Mouse (Mus musculus): ENCODE measurements around the gene Kcnn3.

Kcnn3 gene

DNA sequence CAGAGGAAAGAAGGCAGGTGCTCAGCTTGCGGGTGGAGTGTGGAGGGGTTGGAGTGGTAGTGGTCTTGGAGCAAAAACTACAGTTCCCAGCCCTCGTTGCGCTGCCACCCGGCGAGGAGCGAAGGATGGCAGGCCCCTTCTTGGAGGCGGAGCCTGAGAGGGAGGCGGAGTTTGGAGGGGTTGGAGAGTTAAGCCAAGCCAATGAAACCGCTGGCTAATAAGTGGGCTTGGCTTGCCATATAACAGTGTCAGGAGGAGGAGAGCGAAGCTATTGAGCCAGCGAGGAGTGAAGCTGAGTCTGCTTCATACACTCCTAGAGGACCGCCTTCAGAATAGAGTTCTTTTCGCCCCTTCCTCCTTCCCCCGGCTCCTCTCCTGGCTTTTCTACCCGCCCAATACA, at the start of gene Kcnn3:
Gene Kcnn3, plus strand, starts transcription at position 271 of the 400 bp plus-strand sequence.
- in situ Hi-C loops (cut with MboI, MseI) = no loop called here

DNA sequence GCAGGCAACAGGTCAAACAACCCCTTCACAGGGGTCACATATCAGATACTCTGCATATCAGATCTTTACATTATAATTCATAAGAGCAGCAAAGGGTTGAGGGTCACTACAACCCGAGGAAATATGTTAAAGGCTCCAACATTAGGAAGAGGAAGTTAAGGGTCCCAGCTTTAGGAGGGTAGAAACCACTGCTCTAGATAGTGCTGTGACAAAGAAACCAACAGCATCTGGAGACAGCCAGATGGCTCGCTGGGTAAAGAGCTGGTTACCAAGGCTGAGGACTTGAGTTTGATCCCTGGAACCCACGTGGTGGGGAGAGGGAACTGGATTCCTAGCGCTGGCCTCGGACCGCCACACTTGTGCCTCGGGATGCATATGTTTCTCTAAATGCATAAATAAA, 47.7 kb upstream of the Kcnn3 start:
- in situ Hi-C loops (cut with MboI, MseI) = no loop called here

DNA sequence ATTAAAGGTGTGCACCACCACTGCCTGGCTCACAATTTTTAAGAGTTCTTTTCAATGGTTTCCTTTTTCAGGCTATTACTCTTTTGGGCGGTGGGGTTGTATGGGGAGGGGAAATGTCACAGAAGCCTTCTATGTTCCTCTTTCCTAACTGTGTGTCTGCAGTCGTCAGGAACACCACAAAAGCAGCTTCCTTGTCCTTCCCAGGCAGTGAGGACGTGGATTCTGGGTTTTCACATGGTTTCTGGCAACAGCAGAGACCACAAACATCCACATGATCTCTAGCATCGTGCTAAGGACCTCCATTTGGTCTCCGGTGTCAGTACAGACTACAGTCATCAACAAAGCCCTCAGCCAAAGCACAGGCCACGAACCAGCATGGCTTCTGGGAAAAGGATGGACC, 46.1 kb upstream of the Kcnn3 start:
- in situ Hi-C loops (cut with MboI, MseI) = no loop called here

DNA sequence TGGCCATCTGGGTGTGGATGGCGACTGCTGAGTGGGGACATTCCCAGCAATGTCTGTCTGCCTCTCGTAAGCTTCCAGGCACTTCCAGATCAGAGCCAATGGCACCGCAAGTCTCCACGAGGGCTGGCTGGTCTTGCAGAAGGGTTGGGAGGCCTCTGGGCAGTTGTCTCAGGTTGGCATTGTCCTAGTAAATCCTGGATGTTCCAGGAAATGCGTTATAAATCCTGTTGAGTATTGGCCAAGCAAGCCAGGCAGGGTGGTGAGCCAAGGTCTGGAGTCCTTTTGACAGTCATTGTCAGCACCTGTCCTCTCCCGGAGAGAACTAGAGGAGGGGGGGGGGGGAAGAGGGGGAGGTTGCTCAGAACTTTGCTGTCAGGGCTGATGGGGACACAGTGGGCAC, 40.9 kb upstream of the Kcnn3 start:
- in situ Hi-C loops (cut with MboI, MseI) = no loop called here

DNA sequence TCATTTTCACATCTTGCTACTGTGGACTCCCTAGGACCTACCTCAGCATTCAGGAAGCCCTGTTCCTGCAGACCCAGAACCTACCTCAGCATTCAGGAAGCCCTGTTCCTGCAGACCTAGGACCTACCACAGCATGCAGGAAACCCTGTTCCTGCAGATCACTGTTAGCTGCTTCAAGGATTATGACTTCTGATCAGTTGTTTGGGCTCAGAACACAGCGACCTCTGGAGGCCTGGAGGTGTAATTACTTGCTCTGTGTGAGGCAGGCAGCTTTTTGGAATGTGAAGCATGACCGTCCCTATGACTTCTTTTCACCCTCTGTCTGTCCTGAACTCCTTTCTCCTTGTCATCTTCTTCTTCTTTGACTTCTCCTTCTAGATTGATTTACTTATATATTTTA, 38.5 kb upstream of the Kcnn3 start:
- in situ Hi-C loops (cut with MboI, MseI) = loop anchor here (5.0 kb wide), 1 partner anchor 34 kb away; no protein-coding TSS in a partner anchor

DNA sequence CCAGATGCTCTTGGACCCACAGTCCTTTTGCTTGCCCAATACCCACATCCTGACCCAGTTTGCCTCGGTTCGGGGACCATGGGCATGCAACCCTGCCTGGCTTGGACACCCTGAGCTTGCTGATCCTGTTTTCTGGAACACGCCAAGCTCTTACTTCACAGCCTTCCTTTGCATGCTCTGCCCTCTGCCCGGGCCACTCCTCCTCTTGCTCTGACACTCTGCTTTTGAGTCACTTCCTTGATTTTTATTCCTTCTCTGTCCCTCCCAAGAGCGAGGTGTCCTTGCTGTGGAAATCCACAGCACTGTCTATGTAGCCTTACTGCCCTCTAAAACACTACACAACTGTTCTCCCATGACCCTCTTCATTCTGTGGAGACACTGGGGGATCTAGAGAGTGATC, 37.7 kb upstream of the Kcnn3 start:
- in situ Hi-C loops (cut with MboI, MseI) = loop anchor here (5.0 kb wide), 1 partner anchor 35 kb away; no protein-coding TSS in a partner anchor

DNA sequence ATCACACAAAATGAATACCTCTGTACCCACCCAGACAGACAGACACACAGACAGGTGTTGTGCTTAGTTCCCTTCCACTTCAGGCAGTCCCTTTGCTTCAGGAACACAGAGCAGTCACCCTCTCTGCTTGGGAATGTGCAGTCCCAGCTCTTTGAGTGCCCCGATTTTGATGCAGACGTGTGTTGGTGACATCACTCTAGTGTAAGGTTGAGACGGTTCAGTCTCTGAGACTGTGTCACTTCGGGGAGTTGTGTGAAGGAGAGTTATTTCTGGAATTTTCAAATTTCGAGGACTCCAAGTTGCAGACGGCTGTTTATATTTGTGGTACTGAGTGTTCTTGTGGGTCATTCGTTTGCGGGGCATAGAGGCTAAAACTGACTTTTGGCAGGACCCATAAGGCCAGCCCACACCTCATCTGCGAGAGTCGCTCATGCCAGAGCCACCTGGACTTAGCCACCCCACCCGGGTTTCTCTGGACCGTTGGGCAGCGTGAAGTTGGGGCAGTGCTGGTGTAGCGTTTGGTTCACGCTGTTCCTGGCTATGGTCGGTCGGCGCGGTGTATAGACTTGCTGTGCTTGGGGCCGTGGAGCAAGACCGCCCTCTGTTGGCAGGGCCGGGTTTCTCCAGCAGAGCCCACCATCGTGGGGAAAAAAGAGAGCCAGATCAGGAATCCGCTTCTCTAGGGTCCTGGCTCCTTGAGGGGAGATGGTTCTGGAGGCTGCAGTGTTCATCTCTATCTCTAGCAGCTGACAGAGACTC, 35.0 kb upstream of the Kcnn3 start:
- in situ Hi-C loops (cut with MboI, MseI) = loop anchor here (5.0 kb wide), 1 partner anchor 38 kb away; no protein-coding TSS in a partner anchor

DNA sequence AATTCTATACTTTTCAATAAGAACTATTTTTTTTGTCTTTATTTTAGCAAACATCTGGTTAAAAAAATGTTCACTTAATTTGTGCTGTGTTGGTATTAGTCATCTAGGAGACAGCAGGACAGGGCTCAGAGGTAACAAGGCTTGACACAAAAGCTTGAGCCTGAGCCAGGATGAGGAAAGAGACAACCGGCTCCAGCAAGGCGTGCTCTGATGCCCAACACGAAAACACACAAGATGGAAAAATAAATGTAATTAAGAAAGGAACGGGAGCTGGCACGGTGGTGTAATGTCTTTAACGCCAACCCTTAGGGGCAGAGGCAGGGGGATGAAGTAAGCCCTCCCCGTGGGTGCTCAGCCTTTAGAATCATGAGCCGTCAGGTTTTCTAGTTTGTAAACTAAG, 33.9 kb upstream of the Kcnn3 start:
- in situ Hi-C loops (cut with MboI, MseI) = no loop called here

DNA sequence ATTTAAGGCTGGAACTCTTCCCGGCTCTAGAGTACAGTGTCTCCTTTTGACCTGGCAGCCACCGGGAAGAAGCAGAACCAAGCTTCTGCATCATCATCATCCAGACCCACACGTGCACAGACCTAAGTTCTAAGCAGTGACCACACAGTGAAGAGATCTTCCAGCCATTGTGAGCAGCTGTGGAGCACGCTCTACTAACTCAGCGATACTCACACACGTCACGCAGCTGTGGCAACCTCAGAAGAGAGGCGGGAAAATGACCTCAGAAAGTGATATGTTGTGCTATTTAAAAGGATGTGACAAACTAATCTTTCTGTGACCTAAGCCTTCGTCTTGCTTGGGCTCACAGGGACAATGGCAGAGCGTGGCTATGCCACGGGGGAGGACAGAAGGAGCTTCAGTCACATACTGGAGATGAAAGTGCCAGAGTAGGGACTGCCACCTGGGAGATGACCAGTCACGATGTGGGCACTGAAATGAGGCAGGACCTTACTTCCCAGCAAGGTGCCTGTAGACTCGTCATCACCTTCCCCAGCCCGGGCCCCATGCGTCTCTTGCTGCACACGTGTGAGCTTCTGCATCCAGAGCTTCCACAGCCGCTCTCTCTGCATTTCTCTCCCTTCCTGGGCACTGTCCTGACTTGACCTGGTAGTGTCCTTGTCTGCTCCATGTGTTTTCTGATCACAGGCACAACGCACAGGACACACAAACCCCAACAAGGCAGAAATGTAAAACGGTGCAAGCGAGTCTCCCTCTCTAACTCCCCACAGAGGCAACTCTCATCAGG, 32.9 kb upstream of the Kcnn3 start:
- in situ Hi-C loops (cut with MboI, MseI) = no loop called here

DNA sequence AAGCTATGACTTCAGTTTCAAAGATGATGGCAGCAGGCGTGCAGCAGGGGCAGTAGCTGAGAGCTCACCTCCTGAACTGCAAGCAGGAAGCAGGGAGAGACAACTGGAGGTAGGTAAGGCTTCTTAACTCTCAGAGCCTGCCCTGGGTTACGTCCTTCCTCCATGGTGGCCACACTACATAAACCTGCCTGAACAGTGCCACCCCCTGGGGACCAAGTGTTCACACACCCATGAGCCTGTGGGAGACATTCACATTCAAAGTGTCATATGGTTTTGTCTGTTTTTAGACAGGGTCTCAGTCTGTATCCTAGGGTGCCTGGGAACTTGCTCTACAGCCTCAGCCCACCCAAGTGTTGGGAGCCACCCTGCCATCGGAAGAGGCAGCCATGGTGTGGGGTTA, 29.2 kb upstream of the Kcnn3 start:
- in situ Hi-C loops (cut with MboI, MseI) = no loop called here

DNA sequence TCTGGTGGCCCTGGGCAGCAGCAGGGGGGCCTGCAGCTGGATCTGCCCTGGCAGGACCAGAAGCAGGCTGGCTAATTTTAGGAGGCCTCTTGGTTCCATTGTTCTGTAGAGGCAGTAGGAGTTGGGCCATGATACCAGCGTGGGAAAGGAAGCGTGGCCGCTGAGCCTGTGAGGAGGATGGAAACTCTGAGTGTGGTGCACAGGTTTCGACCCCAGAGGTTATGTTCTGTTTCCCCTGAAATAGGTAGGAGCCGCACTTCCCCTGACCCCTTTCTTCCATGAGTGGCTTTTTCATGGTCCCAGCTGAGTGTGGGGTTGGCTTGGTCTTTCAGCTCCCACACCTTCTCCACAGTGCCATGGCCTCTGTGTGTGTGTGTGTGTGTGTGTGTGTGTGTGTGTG, 28.4 kb upstream of the Kcnn3 start:
- in situ Hi-C loops (cut with MboI, MseI) = no loop called here

DNA sequence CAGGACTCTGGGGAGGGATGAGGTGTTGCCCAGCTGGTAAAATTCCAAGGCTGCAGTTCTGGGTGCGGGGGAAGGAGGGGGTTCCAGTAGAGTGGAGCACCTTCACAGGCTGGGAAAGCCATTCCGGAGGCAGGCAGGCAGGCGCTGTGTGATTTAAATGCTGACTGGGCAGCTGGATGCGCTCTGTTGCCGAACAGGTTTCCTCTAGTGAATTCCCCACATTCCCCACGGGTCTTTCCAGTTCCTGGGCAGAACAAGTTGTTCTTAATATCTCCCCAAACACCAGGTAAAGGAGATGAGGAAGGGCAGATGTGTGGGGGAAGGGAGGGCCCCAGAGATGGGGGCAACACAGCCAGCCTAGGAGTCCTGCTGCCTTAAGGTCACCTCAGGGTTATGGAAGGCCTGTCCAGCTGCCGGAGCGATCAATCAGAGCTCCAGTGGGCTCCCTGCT, 27.2 kb upstream of the Kcnn3 start:
- in situ Hi-C loops (cut with MboI, MseI) = no loop called here

DNA sequence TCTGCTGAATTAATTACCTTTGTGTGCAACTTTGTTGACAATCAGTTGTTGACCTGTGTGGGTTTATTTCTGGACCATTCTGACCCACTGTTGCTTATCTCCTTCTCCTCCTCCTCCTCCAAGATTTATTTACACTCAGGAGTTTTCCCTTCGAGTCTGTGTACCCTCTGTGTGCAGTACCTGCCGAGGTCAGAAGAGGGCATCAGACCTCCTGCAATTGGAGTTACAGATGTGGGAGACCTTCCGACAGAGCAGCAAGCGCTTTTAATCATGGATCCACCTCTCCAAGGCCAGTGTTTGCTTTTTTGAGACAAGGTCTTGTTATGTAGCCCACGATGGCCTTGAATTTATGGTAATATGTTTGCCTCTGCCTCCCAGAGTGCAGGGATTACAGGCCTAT, 25.3 kb upstream of the Kcnn3 start:
- in situ Hi-C loops (cut with MboI, MseI) = no loop called here

DNA sequence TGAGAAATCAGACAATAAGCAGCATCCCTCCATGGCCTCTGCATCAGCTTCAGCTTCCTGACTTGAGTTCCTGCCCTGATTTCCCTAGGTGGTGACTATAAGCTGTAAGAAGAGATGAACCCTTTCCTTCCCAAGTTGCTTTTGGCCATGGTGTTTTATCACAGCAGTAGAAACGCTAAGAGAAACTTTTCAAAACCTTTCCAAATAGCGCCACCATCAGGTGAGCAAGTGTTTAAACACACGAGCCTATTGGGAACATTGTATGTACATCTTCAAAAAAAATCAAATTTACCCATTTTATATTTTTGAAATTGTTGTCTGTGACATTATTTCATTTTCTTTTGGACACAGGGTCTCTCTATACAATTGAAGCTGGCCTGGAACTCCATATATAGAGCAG, 23.6 kb upstream of the Kcnn3 start:
- in situ Hi-C loops (cut with MboI, MseI) = no loop called here

DNA sequence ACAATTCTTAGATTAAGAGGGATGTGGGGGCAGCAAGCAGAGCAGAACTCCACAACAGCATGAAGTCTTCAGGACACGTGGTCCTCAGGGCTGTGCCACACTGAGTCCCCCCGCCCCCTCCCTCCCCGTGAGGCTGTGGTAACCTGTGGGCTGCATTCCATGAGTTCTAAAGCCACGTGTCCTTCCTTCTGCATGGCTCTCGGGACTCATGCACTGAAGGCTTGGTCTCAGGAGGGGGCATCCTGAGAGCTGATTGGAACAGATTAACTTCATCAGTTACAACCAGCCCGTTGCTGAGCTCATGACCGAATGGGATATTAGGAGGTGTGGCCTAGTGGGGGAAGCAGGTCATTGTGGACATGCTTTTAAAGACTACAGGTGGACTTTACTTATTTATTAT, 20.3 kb upstream of the Kcnn3 start:
- in situ Hi-C loops (cut with MboI, MseI) = no loop called here

DNA sequence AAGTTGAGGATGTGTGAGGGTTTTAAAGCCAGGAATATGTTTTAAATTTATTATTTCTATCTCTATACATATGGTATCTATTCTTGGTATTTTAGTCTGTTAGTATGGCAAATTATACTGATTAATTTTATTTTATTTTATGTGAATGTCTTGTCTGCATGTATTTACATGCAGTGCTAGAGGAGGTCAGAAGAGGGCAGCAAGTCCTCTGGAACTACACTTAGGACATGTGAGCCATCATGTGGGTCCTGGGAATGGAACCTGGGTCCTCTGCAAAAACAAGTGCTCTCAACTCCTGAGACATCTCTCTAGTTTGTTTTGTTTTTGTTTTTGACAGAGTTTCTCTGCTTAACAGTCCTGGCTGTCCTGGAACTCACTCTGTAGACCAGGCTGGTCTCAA, 18.5 kb upstream of the Kcnn3 start:
- in situ Hi-C loops (cut with MboI, MseI) = no loop called here

DNA sequence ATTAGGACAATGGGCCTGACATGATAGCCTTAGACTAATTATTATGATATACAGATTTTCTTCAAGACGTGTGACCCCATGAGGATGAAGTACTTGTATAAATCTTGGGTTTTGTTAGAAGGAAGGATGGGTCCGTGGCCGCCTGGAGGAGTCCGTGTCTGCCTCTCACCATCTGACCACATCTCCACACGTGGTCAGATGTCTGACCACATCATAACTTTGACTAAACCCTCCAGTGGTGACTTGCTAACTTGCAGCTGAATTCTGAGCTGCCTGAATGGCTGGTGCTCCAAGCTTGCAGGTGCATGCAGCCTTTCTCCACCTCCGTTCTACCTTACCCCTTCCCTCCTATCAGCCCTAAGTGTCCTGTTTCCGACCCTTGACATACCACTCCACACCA, 17.4 kb upstream of the Kcnn3 start:
- in situ Hi-C loops (cut with MboI, MseI) = no loop called here

DNA sequence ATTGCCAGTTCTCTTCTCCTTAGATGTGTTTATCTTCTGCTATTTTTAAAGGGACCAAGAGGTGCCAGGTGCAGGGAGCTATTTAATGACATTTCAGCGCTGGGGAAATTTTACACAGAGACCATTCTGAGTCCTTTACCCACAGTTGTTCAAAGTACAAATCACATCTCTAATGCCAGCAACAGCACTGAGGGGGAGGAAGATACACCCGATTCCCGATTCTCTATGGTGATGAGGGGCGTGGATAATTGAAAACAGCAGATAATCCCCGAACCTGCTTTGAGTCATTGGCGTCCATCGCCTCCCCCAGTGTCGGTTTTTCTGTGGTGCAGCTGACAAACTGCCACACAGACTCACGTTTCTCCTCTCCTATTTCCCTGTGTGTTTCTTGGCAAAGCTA, 11.9 kb upstream of the Kcnn3 start:
- in situ Hi-C loops (cut with MboI, MseI) = loop anchor here (5.0 kb wide), 1 partner anchor 344 kb away; no protein-coding TSS in a partner anchor

DNA sequence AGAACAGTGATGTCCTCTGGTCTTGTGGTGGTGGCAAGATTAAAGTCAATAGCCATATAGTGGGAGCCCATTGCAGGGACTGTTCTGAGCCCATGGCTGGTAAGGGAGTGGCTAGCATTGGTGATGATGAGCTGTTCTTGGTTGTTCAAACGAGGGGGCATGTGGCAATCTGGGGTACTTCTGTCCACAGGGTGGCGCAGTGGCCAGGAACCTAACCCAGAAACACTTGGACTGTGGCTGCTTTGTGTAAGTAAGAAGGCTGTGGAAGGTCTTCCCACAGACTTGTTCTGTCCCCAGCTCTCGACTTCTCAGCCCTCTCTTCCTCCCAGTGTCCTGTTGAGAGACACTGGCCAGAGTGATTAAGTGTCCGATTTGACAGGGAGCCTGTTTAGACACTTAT, 9.0 kb upstream of the Kcnn3 start:
- in situ Hi-C loops (cut with MboI, MseI) = no loop called here

DNA sequence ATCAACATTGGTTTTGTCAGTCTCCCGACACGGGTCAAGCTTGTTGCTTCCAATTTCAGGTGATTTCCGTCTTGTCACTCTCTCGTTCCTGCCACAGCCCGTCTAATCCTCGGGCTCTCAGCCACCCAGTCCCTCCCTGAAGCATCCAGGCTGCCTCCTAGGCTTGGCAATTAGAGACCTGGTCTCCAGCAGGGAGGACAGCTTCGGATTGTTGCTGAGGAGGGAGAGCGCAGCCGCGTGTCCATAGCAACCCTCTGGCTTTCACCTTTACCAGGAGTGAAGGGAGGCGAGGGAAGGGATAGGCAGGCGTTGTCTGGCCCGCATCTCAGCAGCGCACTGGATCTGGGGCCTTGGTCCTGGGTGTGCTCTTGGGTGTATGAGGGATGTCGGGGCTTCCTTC, 8.6 kb upstream of the Kcnn3 start:
- in situ Hi-C loops (cut with MboI, MseI) = no loop called here

DNA sequence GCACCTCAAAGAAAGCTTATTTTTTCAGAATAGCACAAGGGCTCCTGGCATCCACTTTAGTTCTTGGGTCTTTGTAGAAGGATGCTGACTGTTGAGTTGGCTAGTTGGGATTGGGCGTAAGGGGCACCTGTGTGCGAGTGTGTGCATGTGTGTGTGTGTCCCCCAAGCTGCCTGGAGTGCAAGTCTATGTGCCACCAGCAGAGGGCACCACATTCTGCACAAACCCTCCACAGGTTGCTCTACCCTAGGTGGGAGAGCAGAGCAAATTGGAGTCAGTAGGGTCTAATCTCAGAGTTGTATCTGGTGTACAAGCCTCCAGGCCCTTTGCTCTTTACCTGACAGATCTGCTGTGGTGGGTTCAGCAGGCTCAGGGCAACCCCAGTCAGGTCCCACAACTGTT, 7.7 kb upstream of the Kcnn3 start:
- in situ Hi-C loops (cut with MboI, MseI) = no loop called here

DNA sequence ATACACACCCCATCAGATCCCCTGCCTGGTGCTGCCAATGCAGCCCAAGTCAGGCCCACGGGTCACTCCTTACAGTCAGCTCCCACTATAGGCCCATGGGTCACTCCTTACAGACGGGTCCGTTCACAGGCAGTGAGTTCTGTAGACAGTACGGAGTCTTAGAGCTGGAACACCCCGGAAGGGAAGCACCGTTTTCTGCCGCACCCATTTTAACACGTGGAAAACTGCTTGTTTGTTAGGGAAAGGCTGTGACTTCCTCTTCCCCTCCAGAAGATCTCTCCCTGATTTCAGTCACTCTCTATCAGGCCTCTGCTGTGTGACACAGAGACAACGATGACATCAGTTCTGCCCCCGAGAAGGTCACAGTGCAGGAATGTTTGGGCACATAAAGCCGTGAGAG, 4.5 kb upstream of the Kcnn3 start:
- in situ Hi-C loops (cut with MboI, MseI) = no loop called here

DNA sequence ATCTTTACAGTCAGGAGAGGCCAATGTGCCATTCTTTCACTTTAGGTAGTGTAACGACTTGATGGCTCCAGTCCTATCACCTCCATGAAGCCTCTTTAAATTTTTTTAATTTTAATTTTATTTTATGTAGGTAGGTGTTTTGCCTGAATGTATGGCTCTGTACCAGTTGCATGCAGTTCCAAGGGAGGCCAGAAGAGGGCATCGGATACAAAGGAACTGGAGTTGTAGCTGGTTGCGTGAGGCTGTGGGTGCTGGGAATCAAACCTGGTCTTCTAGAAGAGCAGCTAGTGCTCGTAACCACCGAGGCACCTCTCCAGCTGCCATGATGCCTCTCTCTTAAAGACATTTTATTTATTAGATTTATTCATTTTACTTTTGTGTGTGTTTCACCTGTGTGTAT, 3.6 kb upstream of the Kcnn3 start:
- in situ Hi-C loops (cut with MboI, MseI) = no loop called here
